Mouse (Mus musculus): Measurements from ENCODE around the gene Mrpl9. TPM values are rescaled to one million over a fixed set of nuclear protein-coding genes. Genes with fewer than 3 reads are reported as not detected.

Gene Mrpl9
- polyA plus RNA-seq, 1 experiment: 48.8 TPM

DNA sequence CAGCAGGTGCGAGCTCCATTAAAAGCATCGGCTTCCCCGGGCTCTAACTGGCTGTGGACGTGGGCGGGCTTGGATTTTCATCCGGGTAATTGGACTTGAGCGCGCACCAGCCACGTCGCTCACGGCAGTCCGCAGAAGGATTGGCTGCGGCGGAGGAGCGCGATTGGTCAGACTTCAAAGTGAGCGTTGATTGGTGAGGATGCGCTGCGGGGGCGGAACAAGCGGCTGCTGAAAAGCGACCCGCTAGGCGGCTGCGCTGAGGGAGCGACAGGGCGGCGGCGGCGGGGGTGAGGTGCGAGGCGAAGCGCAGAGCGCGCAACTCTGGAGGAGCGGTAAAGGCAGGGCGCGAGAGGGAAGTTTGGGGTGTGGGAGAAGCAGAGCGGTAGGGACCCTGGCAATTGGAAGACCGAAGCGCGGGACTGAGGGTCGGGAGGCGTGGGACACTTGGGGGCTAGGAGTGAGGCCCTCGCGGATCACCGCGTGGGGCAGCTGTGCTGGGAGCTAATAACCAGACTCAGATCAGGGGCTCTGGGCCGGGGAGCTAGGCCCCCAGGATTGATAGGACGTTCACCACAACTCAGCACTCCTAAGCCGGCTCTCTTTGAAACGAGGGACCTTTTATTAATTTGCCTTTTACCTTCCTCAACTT lies 30.0 kb upstream of the Mrpl9 start, which contains the start of gene Tdrkh:
Gene Tdrkh (plus strand): TSS at position 243 of the 649 bp plus-strand sequence.
- peak; percentile 15; the same call in 1 of the 2 replicates for TF ChIP-seq CTCF (IDR thresholded peaks at IDR 0.05; ENCODE audit: borderline replicate concordance, extremely low read depth, insufficient read depth, insufficient read length)
- peak; percentile 91 for TF ChIP-seq POLR2A (IDR thresholded peaks at IDR 0.05; ENCODE audit: borderline replicate concordance, extremely low read depth, insufficient read depth, insufficient read length, poor library complexity, severe bottlenecking)
- peak; percentile 100 for DNase-seq (ENCODE audit: low read depth)

DNA sequence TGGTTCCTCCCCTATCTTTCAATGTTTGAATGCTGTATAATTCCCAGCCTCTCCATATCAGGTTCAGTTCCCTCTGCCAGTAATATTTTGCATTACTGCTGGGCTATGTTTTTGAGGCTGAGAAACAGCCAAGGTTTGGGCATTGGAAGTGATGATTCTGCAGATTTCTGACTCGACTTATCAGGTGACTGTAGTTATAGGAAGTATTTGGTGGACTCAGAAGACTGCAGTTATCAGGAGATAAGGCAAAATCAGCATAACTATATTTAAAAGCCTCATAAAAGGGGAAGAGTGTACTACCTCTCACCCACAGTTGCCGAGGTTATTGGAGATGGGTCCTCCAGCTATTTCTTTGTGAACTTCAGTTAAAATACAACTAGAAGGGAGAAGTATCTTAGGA lies 12.1 kb upstream of the Mrpl9 start:
- TF ChIP-seq POLR2A (IDR thresholded peaks at IDR 0.05; ENCODE audit: borderline replicate concordance, extremely low read depth, insufficient read depth, insufficient read length, poor library complexity, severe bottlenecking) (no peak), CTCF (IDR thresholded peaks at IDR 0.05; ENCODE audit: borderline replicate concordance, extremely low read depth, insufficient read depth, insufficient read length) (no peak)
- DNase-seq (ENCODE audit: low read depth): no peak

DNA sequence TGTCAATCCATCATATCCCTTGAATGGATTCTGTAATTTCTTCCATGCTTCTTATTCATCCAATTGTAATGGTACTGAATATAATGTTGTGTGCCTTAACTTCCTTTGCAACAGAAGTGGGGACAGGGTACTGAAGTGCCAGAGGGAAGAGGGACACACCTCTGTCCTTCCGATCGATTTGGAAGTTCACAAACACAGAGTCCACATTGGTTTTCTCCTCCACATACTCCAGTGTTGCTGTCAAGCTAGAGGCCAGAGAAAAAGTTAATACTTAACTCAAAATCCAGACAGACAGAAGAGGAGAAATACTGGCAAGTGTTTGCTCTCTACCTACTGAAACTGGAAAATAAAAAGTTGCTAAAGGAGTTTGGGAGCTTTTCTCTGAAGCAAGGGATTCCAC lies 8.8 kb upstream of the Mrpl9 start:
- TF ChIP-seq CTCF (IDR thresholded peaks at IDR 0.05; ENCODE audit: borderline replicate concordance, extremely low read depth, insufficient read depth, insufficient read length): no peak
- no peak for TF ChIP-seq POLR2A (IDR thresholded peaks at IDR 0.05; ENCODE audit: borderline replicate concordance, extremely low read depth, insufficient read depth, insufficient read length, poor library complexity, severe bottlenecking)
- no peak for DNase-seq (ENCODE audit: low read depth)

DNA sequence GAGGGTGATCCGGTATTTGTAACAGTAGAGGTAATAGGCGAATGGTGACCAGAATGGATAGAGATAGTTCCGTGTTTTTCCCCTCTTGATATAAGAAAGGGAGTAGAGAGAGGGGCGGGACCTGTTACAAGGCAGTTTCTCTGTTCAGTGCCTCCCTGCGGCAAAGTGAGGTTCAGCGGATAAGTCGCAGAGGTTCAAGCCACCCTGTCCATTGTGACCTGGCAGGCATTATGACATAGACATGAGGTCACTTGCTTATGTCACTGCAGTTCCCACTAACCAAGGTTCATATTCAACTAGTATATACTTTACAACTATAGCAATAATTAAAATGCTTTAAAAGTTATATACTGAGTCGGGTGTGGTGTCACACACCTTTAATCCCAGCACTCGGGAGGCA lies 6.7 kb upstream of the Mrpl9 start:
- no peak for DNase-seq (ENCODE audit: low read depth)
- TF ChIP-seq POLR2A (IDR thresholded peaks at IDR 0.05; ENCODE audit: borderline replicate concordance, extremely low read depth, insufficient read depth, insufficient read length, poor library complexity, severe bottlenecking) (no peak), CTCF (IDR thresholded peaks at IDR 0.05; ENCODE audit: borderline replicate concordance, extremely low read depth, insufficient read depth, insufficient read length) (no peak)

DNA sequence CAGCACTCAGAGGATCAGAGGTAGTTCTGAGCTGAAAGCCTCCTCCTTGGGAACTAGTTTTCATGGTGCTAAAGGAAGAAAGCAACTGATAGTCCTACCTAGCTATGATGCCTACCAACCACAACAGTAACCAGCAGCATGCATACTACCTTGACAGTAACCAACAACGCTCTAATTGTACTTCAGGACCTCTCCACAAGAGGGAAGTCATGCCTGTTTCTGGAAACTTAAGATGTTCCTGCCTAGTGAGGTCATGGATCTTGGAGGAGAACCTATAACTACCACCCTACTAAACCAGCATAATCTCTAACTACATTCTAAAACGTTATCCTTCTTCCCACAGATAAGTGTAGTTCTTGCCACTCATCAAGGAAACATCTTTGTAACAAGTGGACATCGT lies 1.9 kb upstream of the Mrpl9 start:
- DNase-seq (ENCODE audit: low read depth): peak; percentile 33
- no peak for TF ChIP-seq POLR2A (IDR thresholded peaks at IDR 0.05; ENCODE audit: borderline replicate concordance, extremely low read depth, insufficient read depth, insufficient read length, poor library complexity, severe bottlenecking)
- peak; percentile 29; the same call in 1 of the 2 replicates for TF ChIP-seq CTCF (IDR thresholded peaks at IDR 0.05; ENCODE audit: borderline replicate concordance, extremely low read depth, insufficient read depth, insufficient read length)

DNA sequence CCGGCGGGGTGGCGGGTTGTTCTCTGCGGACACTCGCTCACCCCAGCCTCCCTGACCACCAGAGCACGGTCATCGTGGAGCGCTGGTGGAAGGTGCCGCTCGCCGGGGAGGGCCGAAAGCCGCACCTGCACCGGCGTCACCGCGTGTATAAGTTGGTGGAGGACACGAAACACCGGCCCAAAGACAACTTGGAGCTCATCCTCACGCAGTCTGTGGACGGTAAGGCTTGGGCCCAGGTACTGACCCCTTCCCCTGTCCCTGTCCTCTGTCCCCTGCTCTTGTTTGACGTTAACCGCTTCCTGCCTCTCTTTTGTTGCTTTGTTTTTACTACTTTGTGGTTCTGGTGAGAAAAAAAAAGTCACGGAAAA lies 463 bp downstream of the Mrpl9 start, which contains the start of gene Oaz3:
Gene Oaz3 (minus strand): TSS at position 319 of the 368 bp plus-strand sequence.
- no peak for TF ChIP-seq CTCF (IDR thresholded peaks at IDR 0.05; ENCODE audit: borderline replicate concordance, extremely low read depth, insufficient read depth, insufficient read length)
- TF ChIP-seq POLR2A (IDR thresholded peaks at IDR 0.05; ENCODE audit: borderline replicate concordance, extremely low read depth, insufficient read depth, insufficient read length, poor library complexity, severe bottlenecking): no peak
- DNase-seq (ENCODE audit: low read depth): no peak

DNA sequence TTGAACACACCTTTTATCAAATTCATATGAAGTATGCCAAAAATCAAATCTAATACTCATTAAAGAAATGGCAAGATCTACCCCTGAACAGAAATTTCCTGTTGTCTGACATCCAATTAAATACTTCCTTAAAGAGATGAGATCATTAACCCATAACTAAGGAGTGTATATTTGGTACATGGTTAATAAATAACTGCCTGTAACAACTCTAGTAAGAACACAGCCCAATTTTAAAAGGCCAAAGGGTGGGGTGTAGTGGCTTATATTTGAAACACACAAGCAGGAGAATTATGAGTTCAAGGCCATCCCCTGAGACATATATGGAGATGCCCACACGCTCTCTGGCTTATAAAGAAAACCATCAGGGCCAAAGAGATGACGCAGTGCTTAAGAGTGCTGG lies 6.3 kb downstream of the Mrpl9 start:
- TF ChIP-seq CTCF (IDR thresholded peaks at IDR 0.05; ENCODE audit: borderline replicate concordance, extremely low read depth, insufficient read depth, insufficient read length): no peak
- no peak for TF ChIP-seq POLR2A (IDR thresholded peaks at IDR 0.05; ENCODE audit: borderline replicate concordance, extremely low read depth, insufficient read depth, insufficient read length, poor library complexity, severe bottlenecking)
- no peak for DNase-seq (ENCODE audit: low read depth)

DNA sequence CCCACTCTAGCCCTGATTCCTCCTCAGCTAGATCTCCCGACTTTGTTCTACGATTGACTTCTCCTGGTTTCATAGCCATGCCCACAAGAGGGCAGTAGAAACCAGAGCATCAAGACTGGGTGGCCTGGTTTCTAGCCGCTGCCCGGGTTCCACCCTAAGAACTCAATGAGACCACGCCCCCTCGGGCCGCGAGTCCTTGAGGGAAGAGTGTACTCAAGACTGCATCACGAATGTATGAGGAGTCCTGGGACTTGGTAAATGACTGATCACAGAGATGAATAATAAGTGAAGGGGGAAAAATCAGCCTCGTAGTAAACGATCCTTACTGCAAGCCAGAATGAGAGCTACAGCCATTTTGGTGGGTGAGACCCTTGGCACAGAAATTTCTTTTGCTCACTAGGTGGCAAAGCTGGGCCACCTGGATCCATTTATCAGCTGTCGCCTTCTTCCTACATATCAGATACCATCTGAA lies 13.4 kb downstream of the Mrpl9 start:
- TF ChIP-seq POLR2A (IDR thresholded peaks at IDR 0.05; ENCODE audit: borderline replicate concordance, extremely low read depth, insufficient read depth, insufficient read length, poor library complexity, severe bottlenecking) (no peak), CTCF (IDR thresholded peaks at IDR 0.05; ENCODE audit: borderline replicate concordance, extremely low read depth, insufficient read depth, insufficient read length) (peak; percentile 88)
- peak; percentile 97 for DNase-seq (ENCODE audit: low read depth)

DNA sequence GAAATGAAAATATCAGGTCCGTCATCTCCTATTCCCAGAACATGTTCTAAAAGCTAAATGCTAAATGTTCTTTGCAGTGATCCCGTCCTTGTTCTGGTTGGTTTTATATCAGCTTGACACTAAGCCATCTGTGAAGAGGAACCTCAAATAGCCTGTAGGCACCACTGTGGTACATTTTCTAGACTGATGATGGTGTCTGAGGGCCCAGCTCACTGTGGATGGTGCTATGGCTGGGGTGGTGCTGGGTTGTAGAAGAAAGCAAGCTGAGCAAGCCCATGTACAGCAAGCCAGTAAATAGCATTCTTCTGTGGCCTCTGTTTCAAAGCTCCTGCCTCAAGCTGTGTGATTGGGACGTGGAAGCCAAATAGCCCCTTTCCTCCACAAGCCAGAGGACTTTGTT lies 13.9 kb downstream of the Mrpl9 start:
- no peak for DNase-seq (ENCODE audit: low read depth)
- TF ChIP-seq CTCF (IDR thresholded peaks at IDR 0.05; ENCODE audit: borderline replicate concordance, extremely low read depth, insufficient read depth, insufficient read length) (no peak), POLR2A (IDR thresholded peaks at IDR 0.05; ENCODE audit: borderline replicate concordance, extremely low read depth, insufficient read depth, insufficient read length, poor library complexity, severe bottlenecking) (no peak)

DNA sequence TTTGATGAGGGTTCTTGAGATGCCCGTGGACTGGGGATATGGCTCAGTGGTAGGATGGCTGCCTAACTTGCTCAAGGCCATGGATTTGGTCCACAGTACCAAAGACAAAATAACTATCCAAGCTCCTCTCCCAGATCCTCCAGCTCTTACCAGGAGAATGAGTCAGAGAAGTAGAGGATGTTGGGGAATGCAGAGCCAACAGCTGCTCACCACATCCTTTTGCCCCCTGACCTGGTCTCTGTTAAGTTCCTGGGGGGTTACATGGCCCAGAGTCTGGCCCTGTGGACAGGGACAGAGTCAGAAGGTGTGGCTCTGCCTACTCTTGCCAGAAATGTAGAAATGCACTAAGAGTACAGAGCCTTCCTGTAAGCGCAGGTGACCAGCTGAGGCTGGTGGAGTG lies 16.7 kb downstream of the Mrpl9 start:
- DNase-seq (ENCODE audit: low read depth): no peak
- TF ChIP-seq POLR2A (IDR thresholded peaks at IDR 0.05; ENCODE audit: borderline replicate concordance, extremely low read depth, insufficient read depth, insufficient read length, poor library complexity, severe bottlenecking) (no peak), CTCF (IDR thresholded peaks at IDR 0.05; ENCODE audit: borderline replicate concordance, extremely low read depth, insufficient read depth, insufficient read length) (no peak)

DNA sequence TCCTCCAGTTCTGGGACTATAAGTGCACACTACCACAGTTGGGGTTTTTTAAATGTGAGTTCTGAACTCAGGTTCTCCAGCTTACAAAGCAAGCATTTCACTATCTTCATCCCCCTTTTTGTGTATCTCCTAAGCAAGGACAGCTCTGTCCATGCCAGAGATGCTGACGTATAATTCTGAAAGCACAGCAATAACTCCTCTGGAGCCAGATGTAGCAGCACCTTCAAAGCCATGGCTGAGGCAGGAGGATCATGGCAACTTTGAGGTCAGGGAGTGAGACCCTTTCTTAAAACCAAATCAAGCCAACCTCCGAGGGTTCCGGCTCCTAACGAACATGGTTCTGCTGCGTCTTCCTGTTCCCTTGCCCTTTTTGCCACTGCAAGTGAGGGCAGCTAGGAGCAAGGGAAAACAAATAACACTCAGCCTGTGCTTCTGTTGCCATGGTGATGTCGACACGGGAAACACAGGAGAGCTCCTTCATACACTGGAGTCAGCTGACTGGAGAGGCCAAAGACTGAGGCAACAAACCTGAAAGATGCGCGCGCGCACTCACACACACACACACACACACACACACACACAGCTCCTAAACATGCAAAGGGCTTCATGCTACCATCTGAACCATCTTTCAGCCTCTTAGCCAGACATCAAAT lies 20.9 kb downstream of the Mrpl9 start:
- DNase-seq (ENCODE audit: low read depth): peak; percentile 94
- TF ChIP-seq POLR2A (IDR thresholded peaks at IDR 0.05; ENCODE audit: borderline replicate concordance, extremely low read depth, insufficient read depth, insufficient read length, poor library complexity, severe bottlenecking) (no peak), CTCF (IDR thresholded peaks at IDR 0.05; ENCODE audit: borderline replicate concordance, extremely low read depth, insufficient read depth, insufficient read length) (no peak)

Data from brain, embryonic 14.5 days (tissue).